Mouse (Mus musculus) heart, adult 11 months (tissue): Measurements from ENCODE around the gene Cxxc4.
"Not testable (repeated sequence)": the region's sequence is repeated elsewhere in the genome, so short reads cannot be mapped to it uniquely, and the experiment has no call there.

Experiments used
- DNase-seq: peaks from one replicate; pipeline ENCODE4 v3.0.0; 2022

The Cxxc4 gene

GRCm38 (mm10) chr3:134236414-134237112 is at the start of gene Cxxc4:
Cxxc4 (plus strand) TSS chr3:134236484.
- DNase-seq: peak; percentile 85

- DNase-seq: no peak
Observed at GRCm38 (mm10) chr3:134188979-134189946, 47.0 kb upstream of the Cxxc4 start.

GRCm38 (mm10) chr3:134190046-134190445 is 46.2 kb upstream of the Cxxc4 start:
- no peak for DNase-seq

- peak; percentile 93 for DNase-seq
Observed at GRCm38 (mm10) chr3:134199892-134200291, 36.4 kb upstream of the Cxxc4 start.

- DNase-seq: no peak
Observed at GRCm38 (mm10) chr3:134206624-134207023, 29.7 kb upstream of the Cxxc4 start.

- DNase-seq: no peak
Observed at GRCm38 (mm10) chr3:134210950-134211349, 25.3 kb upstream of the Cxxc4 start.

GRCm38 (mm10) chr3:134219881-134220280 is 16.4 kb upstream of the Cxxc4 start:
- DNase-seq: not testable (repeated sequence)

GRCm38 (mm10) chr3:134221002-134221401 is 15.3 kb upstream of the Cxxc4 start:
- no peak for DNase-seq

GRCm38 (mm10) chr3:134222593-134222992 is 13.7 kb upstream of the Cxxc4 start:
- DNase-seq: peak; percentile 17

GRCm38 (mm10) chr3:134223956-134224355 is 12.3 kb upstream of the Cxxc4 start:
- DNase-seq: peak; percentile 7

GRCm38 (mm10) chr3:134225928-134226327 is 10.4 kb upstream of the Cxxc4 start:
- no peak for DNase-seq

- no peak for DNase-seq
Observed at GRCm38 (mm10) chr3:134232753-134233152, 3.5 kb upstream of the Cxxc4 start.

GRCm38 (mm10) chr3:134235491-134236413 is 532 bp upstream of the Cxxc4 start:
- peak; percentile 99 for DNase-seq

- DNase-seq: no peak
Observed at GRCm38 (mm10) chr3:134237113-134237805, 975 bp downstream of the Cxxc4 start.

- peak; percentile 86 for DNase-seq
Observed at GRCm38 (mm10) chr3:134238621-134239310, 2.5 kb downstream of the Cxxc4 start.

- DNase-seq: peak; percentile 96
Observed at GRCm38 (mm10) chr3:134239321-134239970, 3.2 kb downstream of the Cxxc4 start.

- DNase-seq: peak; percentile 97
Observed at GRCm38 (mm10) chr3:134239971-134240717, 3.9 kb downstream of the Cxxc4 start.

- DNase-seq: no peak
Observed at GRCm38 (mm10) chr3:134240718-134241025, 4.4 kb downstream of the Cxxc4 start.

- no peak for DNase-seq
Observed at GRCm38 (mm10) chr3:134243168-134243849, 7.0 kb downstream of the Cxxc4 start.

GRCm38 (mm10) chr3:134243850-134244247 is 7.6 kb downstream of the Cxxc4 start:
- no peak for DNase-seq
